In the genomic region with DNA sequence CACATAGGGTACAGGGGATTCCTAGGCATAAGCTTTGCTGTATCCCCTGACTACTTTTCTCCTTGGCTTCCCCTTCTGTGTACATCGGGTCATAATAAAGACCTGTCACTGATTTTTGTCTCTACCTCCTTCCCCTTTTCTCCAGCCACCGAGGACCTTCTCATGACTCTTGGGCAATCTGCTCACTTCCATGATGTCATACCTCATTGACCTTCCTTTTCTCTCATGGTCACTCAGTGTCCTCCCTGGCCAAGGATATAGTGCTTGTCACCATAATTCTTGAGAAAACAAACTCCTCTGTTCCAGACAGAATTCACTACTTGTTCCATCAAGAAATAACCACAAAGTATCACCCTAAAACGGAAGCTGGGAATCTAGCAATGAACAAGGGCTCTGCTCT, we compare ENCODE assay signal across 13 mouse cellular contexts.
"Had no signal": no experiment of that assay in that cellular context is flagged by ENCODE, and none has a peak within 500 bp of the region (broad histone marks: within the 10 kb centered on the region; RNA-seq: fewer than 3 reads in every experiment).

No protein-coding gene starts in this region.

- DNase-seq: gastrocnemius, postnatal 14 days; gastrocnemius, postnatal 36 days; heart, adult 11 months; heart, adult 2 months; heart, postnatal 14 days; heart, postnatal 36 days; kidney, adult 11 months; kidney, adult 2 months; kidney, adult 9 months; kidney, postnatal 14 days; kidney, postnatal 36 days; liver; liver, embryonic 13.5 days had no signal
